Mouse (Mus musculus): ENCODE results near the gene Klrb1f. TPM values are rescaled to one million over a fixed set of nuclear protein-coding genes. Genes with fewer than 3 reads are reported as not detected.
"Not testable (repeated sequence)": the region's sequence is repeated elsewhere in the genome, so short reads cannot be mapped to it uniquely, and the experiment has no call there.

Klrb1f gene
- polyA plus RNA-seq (2015; fragmentation: Nextera tagmentation; extraction: Ambion mirVana): 0.51 TPM in 1 of 2 replicates, not detected in the other

- Histone ChIP-seq H3K4me1 (peaks cover 8% of the 10 kb centered on the region; the same call in 1 of the 2 replicates), H3K9ac (no peak within 1 kb of the TSS), H3K27me3 (no peaks in the 10 kb centered on the region), H3K4me3 (no peak within 1 kb of the TSS), H3K4me2 (no peak within 1 kb of the TSS), H3K9me3 (no peaks in the 10 kb centered on the region), H3K27ac (no peak within 1 kb of the TSS), H3K36me3 (no peaks in the 10 kb centered on the region)
- WGBS: 84% methylated on average over 2 of the region's 2 CpGs
- ATAC-seq (ENCODE audit: borderline replicate concordance, extremely low read depth, low FRiP score, low TSS enrichment): no peak
Observed at GRCm38 (mm10) chr6:129045601-129046000, at the start of gene Klrb1f. Gene Klrb1f (plus strand): TSS chr6:129045901.

GRCm38 (mm10) chr6:128996054-128996767 lies 49.5 kb upstream of the Klrb1f start:
- H3K9me3 ChIP-seq: no peaks in the 10 kb centered on the region
- WGBS: 66% methylated on average over 3 of the region's 3 CpGs
- no peaks in the 10 kb centered on the region for H3K36me3 ChIP-seq
- H3K9ac ChIP-seq: no peak overlapping the region
- peaks cover 19% of the 10 kb centered on the region for H3K4me1 ChIP-seq
- ATAC-seq (ENCODE audit: borderline replicate concordance, extremely low read depth, low FRiP score, low TSS enrichment): no peak
- H3K27me3 ChIP-seq: no peaks in the 10 kb centered on the region
- H3K4me3 ChIP-seq: no peak overlapping the region
- no peak overlapping the region for H3K27ac ChIP-seq
- no peak overlapping the region for H3K4me2 ChIP-seq

- Histone ChIP-seq H3K36me3 (no peaks in the 10 kb centered on the region), H3K27ac (no peak overlapping the region), H3K4me1 (peaks cover 19% of the 10 kb centered on the region), H3K27me3 (no peaks in the 10 kb centered on the region), H3K4me3 (no peak overlapping the region), H3K9me3 (no peaks in the 10 kb centered on the region), H3K4me2 (no peak overlapping the region), H3K9ac (no peak overlapping the region)
- no peak for ATAC-seq (ENCODE audit: borderline replicate concordance, extremely low read depth, low FRiP score, low TSS enrichment)
- WGBS: 72% methylated on average over 13 of the region's 13 CpGs
Observed at GRCm38 (mm10) chr6:128996768-128997442, 48.8 kb upstream of the Klrb1f start.

GRCm38 (mm10) chr6:129001392-129001791 lies 44.3 kb upstream of the Klrb1f start:
- ATAC-seq (ENCODE audit: borderline replicate concordance, extremely low read depth, low FRiP score, low TSS enrichment): no peak
- H3K27me3 ChIP-seq: no peaks in the 10 kb centered on the region
- 81% methylated on average over 2 of the region's 2 CpGs for WGBS
- no peak overlapping the region for H3K4me2 ChIP-seq
- no peak overlapping the region for H3K4me3 ChIP-seq
- H3K4me1 ChIP-seq: peaks cover 2% of the 10 kb centered on the region; the same call in 1 of the 2 replicates
- no peaks in the 10 kb centered on the region for H3K9me3 ChIP-seq
- no peaks in the 10 kb centered on the region for H3K36me3 ChIP-seq
- H3K27ac ChIP-seq: no peak overlapping the region
- H3K9ac ChIP-seq: no peak overlapping the region

GRCm38 (mm10) chr6:129008552-129008951 lies 37.1 kb upstream of the Klrb1f start:
- no peaks in the 10 kb centered on the region for H3K36me3 ChIP-seq
- no peaks in the 10 kb centered on the region for H3K9me3 ChIP-seq
- 84% methylated on average over 8 of the region's 8 CpGs for WGBS
- no peak overlapping the region for H3K4me2 ChIP-seq
- no peaks in the 10 kb centered on the region for H3K4me1 ChIP-seq
- no peak for ATAC-seq (ENCODE audit: borderline replicate concordance, extremely low read depth, low FRiP score, low TSS enrichment)
- H3K9ac ChIP-seq: no peak overlapping the region
- no peak overlapping the region for H3K4me3 ChIP-seq
- H3K27me3 ChIP-seq: no peaks in the 10 kb centered on the region
- H3K27ac ChIP-seq: no peak overlapping the region

- not testable (repeated sequence) for H3K4me1 ChIP-seq; H3K4me3 ChIP-seq; ATAC-seq (ENCODE audit: borderline replicate concordance, extremely low read depth, low FRiP score, low TSS enrichment); H3K9ac ChIP-seq; H3K4me2 ChIP-seq; H3K27ac ChIP-seq; H3K36me3 ChIP-seq; H3K27me3 ChIP-seq; H3K9me3 ChIP-seq
- WGBS: 75% methylated on average over 7 of the region's 7 CpGs
Observed at GRCm38 (mm10) chr6:129009846-129010504, 35.7 kb upstream of the Klrb1f start.

- H3K36me3 ChIP-seq: no peaks in the 10 kb centered on the region
- 93% methylated on average over 3 of the region's 3 CpGs for WGBS
- H3K27me3 ChIP-seq: no peaks in the 10 kb centered on the region
- 0 out of 2 replicates have a peak, but pooled peaks cover 2% of the 10 kb centered on the region for H3K4me1 ChIP-seq
- ATAC-seq (ENCODE audit: borderline replicate concordance, extremely low read depth, low FRiP score, low TSS enrichment): no peak
- H3K4me3 ChIP-seq: no peak overlapping the region
- H3K9ac ChIP-seq: no peak overlapping the region
- H3K4me2 ChIP-seq: no peak overlapping the region
- no peak overlapping the region for H3K27ac ChIP-seq
- no peaks in the 10 kb centered on the region for H3K9me3 ChIP-seq
Observed at GRCm38 (mm10) chr6:129010505-129010873, 35.2 kb upstream of the Klrb1f start.

- H3K27me3 ChIP-seq; H3K9me3 ChIP-seq; H3K4me2 ChIP-seq; ATAC-seq (ENCODE audit: borderline replicate concordance, extremely low read depth, low FRiP score, low TSS enrichment); H3K4me3 ChIP-seq; H3K9ac ChIP-seq; H3K4me1 ChIP-seq; H3K36me3 ChIP-seq; H3K27ac ChIP-seq: not testable (repeated sequence)
- WGBS: 97% methylated on average over 19 of the region's 23 CpGs
Observed at GRCm38 (mm10) chr6:129012012-129012411, 33.7 kb upstream of the Klrb1f start.

GRCm38 (mm10) chr6:129012966-129013365 lies 32.7 kb upstream of the Klrb1f start:
- WGBS: 52% methylated on average over 1 of the region's 1 CpGs

GRCm38 (mm10) chr6:129013762-129014276 lies 31.9 kb upstream of the Klrb1f start:
- H3K9ac ChIP-seq: no peak overlapping the region
- ATAC-seq (ENCODE audit: borderline replicate concordance, extremely low read depth, low FRiP score, low TSS enrichment): no peak
- no peak overlapping the region for H3K4me3 ChIP-seq
- WGBS: 75% methylated on average over 5 of the region's 5 CpGs
- no peaks in the 10 kb centered on the region for H3K27me3 ChIP-seq
- H3K36me3 ChIP-seq: no peaks in the 10 kb centered on the region
- H3K4me1 ChIP-seq: 0 out of 2 replicates have a peak, but pooled peaks cover 2% of the 10 kb centered on the region
- no peaks in the 10 kb centered on the region for H3K9me3 ChIP-seq
- H3K4me2 ChIP-seq: no peak overlapping the region
- no peak overlapping the region for H3K27ac ChIP-seq

More at GRCm38 (mm10) chr6:129012966-129013365, 32.7 kb upstream of the Klrb1f start:
- Histone ChIP-seq H3K4me1 (0 out of 2 replicates have a peak, but pooled peaks cover 2% of the 10 kb centered on the region), H3K27ac (no peak overlapping the region), H3K36me3 (no peaks in the 10 kb centered on the region), H3K27me3 (no peaks in the 10 kb centered on the region), H3K4me3 (no peak overlapping the region), H3K4me2 (no peak overlapping the region), H3K9me3 (no peaks in the 10 kb centered on the region), H3K9ac (no peak overlapping the region)
- no peak for ATAC-seq (ENCODE audit: borderline replicate concordance, extremely low read depth, low FRiP score, low TSS enrichment)

GRCm38 (mm10) chr6:129014399-129014798 lies 31.3 kb upstream of the Klrb1f start:
- H3K4me1 ChIP-seq: 0 out of 2 replicates have a peak, but pooled peaks cover 2% of the 10 kb centered on the region
- H3K9ac ChIP-seq: no peak overlapping the region
- 74% methylated on average over 1 of the region's 1 CpGs for WGBS
- no peaks in the 10 kb centered on the region for H3K36me3 ChIP-seq
- no peak overlapping the region for H3K4me2 ChIP-seq
- no peaks in the 10 kb centered on the region for H3K9me3 ChIP-seq
- H3K27ac ChIP-seq: no peak overlapping the region
- H3K27me3 ChIP-seq: no peaks in the 10 kb centered on the region
- no peak overlapping the region for H3K4me3 ChIP-seq
- no peak for ATAC-seq (ENCODE audit: borderline replicate concordance, extremely low read depth, low FRiP score, low TSS enrichment)

All from lung, embryonic 15.5 days (tissue).